Mouse (Mus musculus): ENCODE data around the gene Zbtb37. TPM values are rescaled to one million over a fixed set of nuclear protein-coding genes. Genes with fewer than 3 reads are reported as not detected.

The Zbtb37 gene
- polyA plus RNA-seq, 1 experiment from 2014 or later, result 6.6 TPM

DNA sequence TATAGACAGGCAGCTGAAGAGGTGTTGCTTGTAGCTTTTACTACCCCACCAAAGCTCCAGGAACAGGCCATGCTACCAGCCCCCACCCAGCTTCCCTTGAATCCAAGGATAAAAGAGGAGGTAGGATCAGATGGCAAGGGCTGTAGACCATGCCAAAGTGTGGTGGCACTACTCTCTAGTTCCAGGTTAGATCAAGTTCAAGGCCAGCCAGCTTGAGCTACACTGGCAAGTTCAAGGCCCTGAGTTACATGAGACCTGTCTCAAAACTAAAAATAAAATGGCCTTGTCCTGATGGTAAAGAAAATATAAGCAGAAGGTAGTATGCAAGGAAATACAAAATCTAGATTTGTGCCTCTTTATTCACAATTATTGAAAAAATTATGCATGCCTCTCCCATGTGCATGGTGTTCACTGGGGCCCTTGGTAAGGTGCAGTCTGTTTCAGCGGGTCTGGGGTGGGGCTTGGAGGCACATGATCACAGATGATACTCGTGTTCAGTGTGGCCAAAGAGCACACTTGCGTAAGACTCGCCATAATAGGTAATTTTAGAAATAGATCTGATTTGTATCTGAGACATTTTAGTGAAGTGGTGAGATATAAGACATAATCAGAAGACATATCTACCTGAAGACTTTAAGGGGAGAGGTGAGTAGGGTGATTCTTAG, 56.4 kb downstream of the Zbtb37 start, which contains the start of gene Serpinc1:
TSS of gene Serpinc1 (plus strand) at position 515 of the 665 bp plus-strand sequence.
- no peak for ATAC-seq (replicated peaks; ENCODE audit: low FRiP score, low TSS enrichment, low read depth)
- 90% methylated on average over 4 of the region's 4 CpGs for WGBS
- H3K4me3 ChIP-seq (ENCODE audit: low read depth, low read length), result no peak within 1 kb of the TSS

DNA sequence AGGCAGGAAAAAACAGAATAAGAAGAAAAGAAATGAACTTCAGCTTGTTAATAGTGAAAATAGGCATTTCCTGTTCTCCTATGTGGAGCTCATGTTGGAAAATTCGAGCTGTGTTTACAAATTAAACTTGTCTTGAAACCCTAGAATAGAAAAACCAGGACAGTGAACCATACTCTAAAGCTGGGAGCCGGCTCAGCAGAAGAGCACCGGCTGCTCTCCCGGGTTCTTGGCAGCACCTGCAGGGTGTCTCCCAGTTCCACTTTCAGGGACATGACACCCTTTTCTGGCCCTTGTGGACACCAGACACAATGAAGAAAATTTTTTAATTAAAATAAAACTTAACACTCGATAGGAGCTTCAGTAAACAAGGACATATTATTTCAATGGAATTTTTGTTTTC, 66.0 kb downstream of the Zbtb37 start:
- H3K4me3 ChIP-seq (ENCODE audit: low read depth, low read length), result no peak overlapping the region
- no peak overlapping the region for H3K27ac ChIP-seq (ENCODE audit: low read depth)
- H3K9ac ChIP-seq (ENCODE audit: low read length), result no peak overlapping the region
- H3K36me3 ChIP-seq (ENCODE audit: control insufficient read depth, insufficient read depth, low read length), result peaks cover 86% of the 10 kb centered on the region
- H3K4me2 ChIP-seq (ENCODE audit: low read length), result no peak overlapping the region
- ATAC-seq (replicated peaks; ENCODE audit: low FRiP score, low TSS enrichment, low read depth), result no peak
- no peaks in the 10 kb centered on the region for H3K27me3 ChIP-seq (replicated peaks; ENCODE audit: control insufficient read depth, insufficient read depth, low read length)
- H3K9me3 ChIP-seq (ENCODE audit: control insufficient read depth, low read length), result no peaks in the 10 kb centered on the region
- H3K4me1 ChIP-seq (replicated peaks; ENCODE audit: control insufficient read depth, insufficient read depth, low read length), result no peaks in the 10 kb centered on the region
- DNase-seq (ENCODE audit: low spot score), result no peak
- 75% methylated on average over 5 of the region's 5 CpGs for WGBS

More for the DNA sequence above, 56.4 kb downstream of the Zbtb37 start, which contains the start of gene Serpinc1:
- Histone ChIP-seq H3K9me3 (ENCODE audit: control insufficient read depth, low read length) (no peaks in the 10 kb centered on the region), H3K9ac (ENCODE audit: low read length) (no peak within 1 kb of the TSS), H3K4me1 (replicated peaks; ENCODE audit: control insufficient read depth, insufficient read depth, low read length) (no peaks in the 10 kb centered on the region), H3K4me2 (ENCODE audit: low read length) (no peak within 1 kb of the TSS), H3K27me3 (replicated peaks; ENCODE audit: control insufficient read depth, insufficient read depth, low read length) (no peaks in the 10 kb centered on the region), H3K27ac (ENCODE audit: low read depth) (no peak within 1 kb of the TSS), H3K36me3 (ENCODE audit: control insufficient read depth, insufficient read depth, low read length) (peaks cover 4% of the 10 kb centered on the region; the same call in 1 of the 2 replicates)
- no peak for DNase-seq (ENCODE audit: low spot score)

DNA sequence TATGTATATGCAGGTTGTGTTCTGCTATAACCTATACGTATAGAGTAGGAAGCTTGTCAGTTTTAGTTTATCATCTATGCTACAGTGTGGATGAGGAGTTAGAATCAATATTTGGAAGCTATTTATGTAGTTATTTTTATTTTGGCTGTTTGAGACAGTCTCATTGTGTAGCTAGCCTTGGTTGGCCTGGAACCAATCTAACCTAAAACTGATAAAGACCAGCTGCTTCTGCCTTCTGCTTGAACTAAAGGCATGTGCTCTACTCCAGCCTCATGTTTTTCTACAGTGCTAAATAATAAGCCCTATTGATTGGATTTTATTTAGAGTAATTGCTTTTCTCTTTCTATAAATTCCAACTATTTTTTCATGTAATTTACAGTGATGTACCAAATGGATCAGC, 67.4 kb downstream of the Zbtb37 start:
- Histone ChIP-seq H3K4me1 (replicated peaks; ENCODE audit: control insufficient read depth, insufficient read depth, low read length) (no peaks in the 10 kb centered on the region), H3K4me2 (ENCODE audit: low read length) (no peak overlapping the region), H3K27me3 (replicated peaks; ENCODE audit: control insufficient read depth, insufficient read depth, low read length) (no peaks in the 10 kb centered on the region), H3K4me3 (ENCODE audit: low read depth, low read length) (no peak overlapping the region), H3K27ac (ENCODE audit: low read depth) (no peak overlapping the region), H3K9ac (ENCODE audit: low read length) (no peak overlapping the region), H3K36me3 (ENCODE audit: control insufficient read depth, insufficient read depth, low read length) (peaks cover 95% of the 10 kb centered on the region), H3K9me3 (ENCODE audit: control insufficient read depth, low read length) (no peaks in the 10 kb centered on the region)
- ATAC-seq (replicated peaks; ENCODE audit: low FRiP score, low TSS enrichment, low read depth) (no peak), DNase-seq (ENCODE audit: low spot score) (no peak)
- 91% methylated on average over 1 of the region's 1 CpGs for WGBS

DNA sequence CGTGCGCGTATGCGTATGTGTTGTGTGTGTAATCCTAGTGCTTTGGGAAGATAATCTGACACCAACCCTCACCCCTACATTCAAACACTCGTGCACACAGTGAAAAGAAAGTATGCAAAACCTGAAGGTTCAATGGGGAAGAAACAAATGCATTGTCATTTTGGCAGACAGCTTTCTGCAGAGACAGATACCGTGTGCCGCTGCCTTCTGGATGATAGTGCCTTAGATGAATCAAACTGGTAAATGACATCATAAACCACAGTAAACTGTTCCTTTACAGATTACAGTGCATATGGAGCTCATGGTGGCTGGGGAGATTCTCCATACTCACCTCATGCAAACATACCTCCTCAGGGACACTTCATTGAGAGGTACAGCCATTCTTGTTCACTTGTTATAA, 71.5 kb downstream of the Zbtb37 start:
- peaks cover 91% of the 10 kb centered on the region for H3K36me3 ChIP-seq (ENCODE audit: control insufficient read depth, insufficient read depth, low read length)

More for the DNA sequence above, 71.5 kb downstream of the Zbtb37 start:
- Histone ChIP-seq H3K4me2 (ENCODE audit: low read length) (no peak overlapping the region), H3K9ac (ENCODE audit: low read length) (no peak overlapping the region), H3K4me3 (ENCODE audit: low read depth, low read length) (no peak overlapping the region), H3K27ac (ENCODE audit: low read depth) (no peak overlapping the region), H3K27me3 (replicated peaks; ENCODE audit: control insufficient read depth, insufficient read depth, low read length) (no peaks in the 10 kb centered on the region), H3K4me1 (replicated peaks; ENCODE audit: control insufficient read depth, insufficient read depth, low read length) (no peaks in the 10 kb centered on the region), H3K9me3 (ENCODE audit: control insufficient read depth, low read length) (no peaks in the 10 kb centered on the region)
- no peak for ATAC-seq (replicated peaks; ENCODE audit: low FRiP score, low TSS enrichment, low read depth)
- 95% methylated on average over 7 of the region's 7 CpGs for WGBS
- no peak for DNase-seq (ENCODE audit: low spot score)

Other genes with a start within 250 kb of the Zbtb37 start
- 18.9 and 19.9 TPM in 2 replicates for gene Rabgap1l, start 241.6 kb downstream of the Zbtb37 start, polyA plus RNA-seq (2014; fragmentation: Nextera tagmentation; extraction: Ambion mirVana)
- gene Rc3h1, start 128.4 kb downstream of the Zbtb37 start, polyA plus RNA-seq (2014; fragmentation: Nextera tagmentation; extraction: Ambion mirVana), result 9.6 and 10.4 TPM in 2 replicates
- 1.9 and 2.0 TPM in 2 replicates for gene Serpinc1, start 56.3 kb downstream of the Zbtb37 start, polyA plus RNA-seq (2014; fragmentation: Nextera tagmentation; extraction: Ambion mirVana)
- 44.0 and 44.8 TPM in 2 replicates for gene Dars2, start 35.8 kb upstream of the Zbtb37 start, polyA plus RNA-seq (2014; fragmentation: Nextera tagmentation; extraction: Ambion mirVana)
- 28.9 and 29.5 TPM in 2 replicates for gene Cenpl, start 35.9 kb upstream of the Zbtb37 start, polyA plus RNA-seq (2014; fragmentation: Nextera tagmentation; extraction: Ambion mirVana)
- gene Klhl20, start 96.7 kb upstream of the Zbtb37 start, polyA plus RNA-seq (2014; fragmentation: Nextera tagmentation; extraction: Ambion mirVana), result 15.0 and 16.7 TPM in 2 replicates
- 1.4 and 1.6 TPM in 2 replicates for gene Ankrd45, start 107.8 kb upstream of the Zbtb37 start, polyA plus RNA-seq (2014; fragmentation: Nextera tagmentation; extraction: Ambion mirVana)
- 0.19 TPM in 1 of 2 replicates, not detected in the other for gene Tex50, start 124.5 kb upstream of the Zbtb37 start, polyA plus RNA-seq (2014; fragmentation: Nextera tagmentation; extraction: Ambion mirVana)
- gene Prdx6, start 216.4 kb upstream of the Zbtb37 start, polyA plus RNA-seq (2014; fragmentation: Nextera tagmentation; extraction: Ambion mirVana), result 518 and 523 TPM in 2 replicates

Measured in intestine, embryonic 14.5 days (tissue).